Mouse (Mus musculus) olfactory bulb, adult 2 months (tissue): ENCODE measurements around the gene Ndufb8. TPM values are rescaled to one million over a fixed set of nuclear protein-coding genes. Genes with fewer than 3 reads are reported as not detected.

ENCODE experiments used
- H3K27ac ChIP-seq: fragments of 200-500 bp; 2 replicates; pipeline ENCODE4 v1.5.1; 2012; ENCODE audit warnings: low read depth, low read length; ENCODE audit not compliant: insufficient read depth
- H3K4me1 ChIP-seq: fragments of 200-500 bp; 2 replicates; pipeline ENCODE4 v1.6.1; 2012; ENCODE audit warnings: low read length; ENCODE audit not compliant: control insufficient read depth, insufficient read depth
- H3K4me3 ChIP-seq: fragments of 200-500 bp; 2 replicates; pipeline ENCODE4 v1.5.1; 2012; ENCODE audit warnings: mild to moderate bottlenecking, low read depth, low read length, moderate library complexity; ENCODE audit not compliant: insufficient read depth
- CTCF ChIP-seq: fragments of 200-500 bp; IDR thresholded peaks from 2 replicates; pipeline ENCODE4 v1.5.1; 2012; ENCODE audit warnings: low read depth, mild to moderate bottlenecking, low read length, moderate library complexity; ENCODE audit not compliant: insufficient read depth
- POLR2A ChIP-seq: fragments of 200-500 bp; IDR thresholded peaks from 2 replicates; pipeline ENCODE4 v1.6.1; 2012; ENCODE audit warnings: mild to moderate bottlenecking, low read depth, low read length, moderate library complexity; ENCODE audit not compliant: insufficient read depth
- WGBS: fragments of 180-500 bp; shearing (Covaris S2); methylation state at CpG from one replicate; pipeline ENCODE4 v1.1.7; 2018; 5-methylcytosine and 5-hydroxymethylcytosine counted together
- polyA plus RNA-seq: library from polyadenylated mRNA; stranded (reverse); fragments of >200 nt; gene quantifications from 2 replicates; pipeline ENCODE4 v1.2.4, GENCODE M21; 2012; ENCODE audit warnings: low replicate concordance; ENCODE audit not compliant: missing spikeins, insufficient read depth, insufficient read length

The Ndufb8 gene
- polyA plus RNA-seq, 1 experiment = not detected

DNA sequence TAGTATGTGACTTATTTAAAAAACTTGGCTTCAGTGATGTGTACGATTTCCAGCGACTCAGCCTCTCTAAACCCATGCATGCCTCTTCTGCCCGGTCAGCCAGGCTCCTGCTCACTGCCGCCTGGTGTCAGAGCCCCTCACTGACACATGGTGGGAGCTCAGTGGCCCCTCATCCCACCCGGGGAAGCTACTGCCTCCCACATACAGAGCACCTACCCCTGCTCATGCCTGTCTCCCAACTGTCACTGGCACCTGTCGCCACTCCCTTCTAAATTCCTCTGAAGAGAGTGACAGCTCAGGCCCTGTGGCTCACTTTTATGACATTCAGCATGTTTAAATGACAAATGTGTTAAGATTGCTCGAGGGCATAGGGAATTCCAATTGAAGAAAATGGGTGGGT, 21.0 kb upstream of the Ndufb8 start:
- Histone ChIP-seq H3K27ac (no peak overlapping the region), H3K4me1 (no peaks in the 10 kb centered on the region), H3K4me3 (no peak overlapping the region)
- TF ChIP-seq CTCF (no peak), POLR2A (no peak)
- WGBS = 78% methylated on average over 7 of the region's 7 CpGs

DNA sequence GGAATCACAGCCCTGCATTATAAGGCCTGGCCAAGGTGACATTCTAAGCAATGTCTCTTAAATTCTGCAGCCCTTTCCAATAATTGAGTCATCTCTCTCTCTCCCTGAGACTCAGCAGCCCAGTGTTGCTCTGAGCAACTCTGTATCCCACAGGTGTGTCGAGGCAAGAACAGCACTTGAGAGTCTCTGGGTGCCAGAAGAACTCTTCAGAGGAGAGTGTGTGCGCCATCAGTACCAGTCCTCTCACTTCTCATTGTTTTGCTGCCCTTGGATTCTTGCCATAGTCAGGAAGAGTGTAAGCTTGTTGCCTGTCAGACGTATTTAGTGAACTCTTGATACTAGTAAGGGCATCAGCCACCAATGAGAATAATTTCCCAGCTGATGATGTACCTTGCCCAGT, 12.5 kb upstream of the Ndufb8 start:
- peaks cover 5% of the 10 kb centered on the region for H3K4me1 ChIP-seq
- 70% methylated on average over 3 of the region's 3 CpGs for WGBS
- no peak overlapping the region for H3K4me3 ChIP-seq
- H3K27ac ChIP-seq = no peak overlapping the region
- TF ChIP-seq POLR2A (no peak), CTCF (no peak)

DNA sequence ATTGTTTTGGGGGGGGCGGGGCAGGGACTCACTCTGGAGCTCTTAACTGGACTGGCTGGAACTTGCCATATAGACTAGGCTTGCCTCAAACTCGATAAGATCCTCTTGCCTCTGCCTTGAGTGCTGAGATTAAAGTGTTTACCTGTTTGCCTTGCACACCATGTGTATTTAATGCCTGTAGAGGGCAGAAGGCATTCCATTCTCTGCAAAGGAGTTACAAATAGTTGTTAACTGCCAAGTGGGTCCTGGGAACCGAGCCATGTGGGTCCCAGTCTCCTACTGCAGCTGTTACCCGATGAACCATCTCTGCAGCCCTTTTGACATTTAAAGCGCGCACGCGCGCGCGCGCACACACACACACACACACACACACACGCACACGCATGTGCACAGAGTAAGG, 8.8 kb upstream of the Ndufb8 start:
- TF ChIP-seq POLR2A (no peak), CTCF (no peak)
- peaks cover 5% of the 10 kb centered on the region for H3K4me1 ChIP-seq
- no peak overlapping the region for H3K27ac ChIP-seq
- H3K4me3 ChIP-seq = no peak overlapping the region
- WGBS = 68% methylated on average over 14 of the region's 14 CpGs

DNA sequence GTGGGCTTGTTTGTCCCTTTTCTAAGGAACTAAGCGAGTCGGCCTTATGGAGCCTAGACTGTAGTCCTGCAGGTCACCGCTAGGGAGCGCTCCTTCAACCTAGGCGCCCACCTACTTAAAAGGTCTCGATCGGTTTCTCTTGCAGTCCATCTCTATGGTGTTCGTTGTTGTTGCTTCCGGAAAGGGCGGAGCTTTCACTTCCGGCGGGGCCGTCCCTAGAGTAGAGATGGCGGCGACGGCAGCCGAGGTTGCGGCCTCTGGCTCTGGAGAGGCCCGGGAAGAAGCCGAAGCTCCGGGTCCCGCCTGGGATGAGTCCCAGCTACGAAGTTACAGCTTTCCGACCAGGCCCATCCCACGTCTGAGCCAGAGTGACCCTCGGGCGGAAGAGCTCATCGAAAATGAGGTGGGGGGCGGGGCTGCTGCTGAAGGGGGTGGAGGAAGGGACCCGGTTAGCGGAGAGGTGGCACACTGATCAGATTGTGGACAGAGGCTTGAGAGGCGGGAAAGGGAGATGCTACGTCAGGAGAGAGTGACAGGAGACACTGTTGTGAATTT, 7.5 kb upstream of the Ndufb8 start, which contains the start of gene Hif1an:
Gene Hif1an (plus strand): TSS at position 199 of the 555 bp plus-strand sequence.
- Histone ChIP-seq H3K4me1 (peaks cover 5% of the 10 kb centered on the region), H3K4me3 (peak within 1 kb of the TSS; percentile 73), H3K27ac (no peak within 1 kb of the TSS; the same call in 1 of the 2 replicates)
- WGBS = under 1% methylated on average over 33 of the region's 33 CpGs
- peak; percentile 71 for TF ChIP-seq CTCF
- TF ChIP-seq POLR2A = peak; percentile 84

DNA sequence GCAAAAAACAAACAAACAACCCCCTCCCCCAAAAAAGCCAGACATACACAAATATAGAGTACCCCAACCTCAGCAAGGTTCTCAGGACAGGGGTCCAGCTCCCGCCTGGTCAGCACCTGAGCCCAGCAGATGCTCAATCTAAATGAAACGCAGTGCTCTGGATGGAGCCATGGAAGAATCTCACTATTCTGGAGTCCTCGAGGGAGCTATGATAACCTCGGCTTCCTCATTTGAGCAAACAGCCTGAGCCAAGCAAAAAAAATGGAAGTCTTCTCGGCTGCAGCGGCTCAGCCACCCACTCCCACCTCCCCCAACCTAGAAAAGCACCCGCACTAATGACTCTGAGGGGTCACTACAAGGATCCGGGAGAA, 765 bp downstream of the Ndufb8 start:
- peaks cover 5% of the 10 kb centered on the region; the same call in 1 of the 2 replicates for H3K4me1 ChIP-seq
- TF ChIP-seq POLR2A (no peak), CTCF (no peak)
- peak overlapping the region; percentile 79 for H3K4me3 ChIP-seq
- WGBS = under 1% methylated on average over 8 of the region's 8 CpGs
- H3K27ac ChIP-seq = no peak overlapping the region

DNA sequence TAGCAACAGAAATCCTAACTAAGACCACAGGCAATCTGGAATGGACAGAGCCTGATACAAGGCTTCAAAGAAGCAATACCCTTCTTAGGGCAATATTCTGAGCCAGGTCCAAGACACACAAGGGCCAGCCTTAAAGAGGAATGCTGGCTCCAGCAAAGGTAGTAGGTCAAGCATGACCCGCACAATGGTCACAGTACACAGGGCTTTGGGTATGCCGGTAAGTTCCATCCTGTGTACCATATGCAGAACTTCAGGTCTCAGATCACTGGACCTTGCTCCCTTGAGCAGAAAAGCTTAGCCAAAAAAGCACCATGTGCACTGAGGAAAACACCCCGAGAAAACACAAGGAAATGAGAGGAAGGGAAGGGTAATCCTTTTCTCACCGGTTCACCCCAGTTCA, 2.0 kb downstream of the Ndufb8 start:
- peaks cover 5% of the 10 kb centered on the region; the same call in 1 of the 2 replicates for H3K4me1 ChIP-seq
- 91% methylated on average over 4 of the region's 4 CpGs for WGBS
- no peak overlapping the region for H3K4me3 ChIP-seq
- TF ChIP-seq POLR2A (no peak), CTCF (no peak)
- H3K27ac ChIP-seq = no peak overlapping the region

DNA sequence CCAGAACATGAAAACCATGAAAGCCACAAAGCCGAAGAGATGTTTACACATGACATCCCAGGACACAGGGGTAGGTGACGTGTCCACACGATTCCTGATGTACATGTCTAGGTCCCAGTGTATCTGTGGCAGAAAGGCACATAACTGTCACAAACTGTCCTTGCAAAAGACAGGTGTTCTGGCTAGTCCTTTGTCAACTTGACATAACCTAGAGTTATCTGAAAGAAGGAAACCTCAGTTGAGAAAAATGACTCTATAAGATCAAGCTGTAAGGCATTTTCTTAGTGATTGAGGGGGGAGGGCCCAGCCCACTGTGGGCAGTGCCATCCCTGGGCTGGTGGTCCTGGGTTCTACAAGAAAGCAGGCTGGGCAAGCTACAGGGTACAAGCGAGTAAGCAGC, 2.5 kb downstream of the Ndufb8 start, which contains the start of gene Gm20538:
Gene Gm20538 (minus strand): TSS at position 101 of the 400 bp plus-strand sequence.
- Histone ChIP-seq H3K4me1 (peaks cover 5% of the 10 kb centered on the region; the same call in 1 of the 2 replicates), H3K4me3 (no peak within 1 kb of the TSS), H3K27ac (no peak within 1 kb of the TSS)
- WGBS = 97% methylated on average over 4 of the region's 4 CpGs
- TF ChIP-seq POLR2A (no peak), CTCF (no peak)

DNA sequence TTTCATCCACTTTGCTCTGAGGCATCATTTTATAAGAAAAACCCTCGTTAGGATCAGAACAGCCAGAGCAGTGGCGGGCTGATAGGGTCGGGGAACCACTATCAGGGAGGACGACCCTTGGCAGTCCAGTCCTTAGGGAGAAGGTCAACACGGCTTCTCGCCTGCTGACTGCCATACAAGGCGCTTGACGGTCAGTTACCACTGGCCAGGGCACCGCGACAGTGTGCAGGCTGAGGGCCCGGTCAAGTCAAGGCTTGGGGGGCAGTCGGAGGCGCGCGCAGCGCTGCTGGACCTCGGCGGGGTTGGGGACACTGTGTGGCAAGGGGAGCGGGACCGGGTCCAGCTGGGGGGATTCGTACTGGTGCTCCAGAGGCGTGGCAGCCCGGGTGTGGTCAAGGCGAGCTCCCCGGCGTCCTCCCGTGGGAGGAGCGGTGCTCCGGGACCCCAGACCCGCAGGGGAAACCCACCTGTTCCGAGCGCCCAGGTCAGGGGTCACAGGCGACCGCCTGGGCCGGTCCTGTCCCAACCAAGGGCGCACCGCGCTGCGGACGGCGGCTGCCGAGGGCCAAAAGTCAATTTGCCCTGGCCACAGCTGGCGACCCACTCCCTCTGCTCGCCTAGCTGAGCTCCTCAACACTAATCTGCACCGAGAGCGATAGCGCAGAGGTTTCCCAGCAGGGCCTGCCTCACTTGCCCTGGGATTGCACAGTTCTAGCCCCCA, 9.8 kb downstream of the Ndufb8 start, which contains the start of gene Sec31b:
Gene Sec31b (minus strand): TSS at position 544 of the 721 bp plus-strand sequence.
- Histone ChIP-seq H3K27ac (no peak within 1 kb of the TSS), H3K4me3 (peak within 1 kb of the TSS; percentile 46), H3K4me1 (peaks cover 6% of the 10 kb centered on the region)
- 4% methylated on average over 47 of the region's 47 CpGs for WGBS
- TF ChIP-seq CTCF = no peak
- TF ChIP-seq POLR2A = no peak

DNA sequence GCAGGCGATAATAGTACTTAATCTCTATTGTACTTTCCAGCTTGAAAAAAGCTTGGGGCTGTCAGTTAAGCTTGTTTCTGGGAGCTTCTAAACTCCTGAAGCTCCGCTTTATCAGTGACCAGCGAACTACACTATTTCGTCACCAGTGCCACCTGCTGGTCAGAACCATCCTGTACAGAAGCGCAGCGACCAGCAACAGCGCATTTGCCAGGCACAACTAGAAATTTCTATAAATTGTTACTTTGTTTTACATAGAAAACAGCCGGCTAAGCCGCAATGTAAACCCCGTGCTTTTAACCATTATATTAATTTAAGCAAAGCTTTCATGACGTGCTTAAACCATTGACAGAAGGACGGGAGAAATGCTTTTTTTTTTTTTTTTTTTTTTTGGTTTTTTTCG, 10.5 kb downstream of the Ndufb8 start:
- 2% methylated on average over 13 of the region's 13 CpGs for WGBS
- peaks cover 6% of the 10 kb centered on the region for H3K4me1 ChIP-seq
- H3K4me3 ChIP-seq = no peak overlapping the region
- H3K27ac ChIP-seq = no peak overlapping the region
- no peak for TF ChIP-seq POLR2A
- TF ChIP-seq CTCF = peak; percentile 44

DNA sequence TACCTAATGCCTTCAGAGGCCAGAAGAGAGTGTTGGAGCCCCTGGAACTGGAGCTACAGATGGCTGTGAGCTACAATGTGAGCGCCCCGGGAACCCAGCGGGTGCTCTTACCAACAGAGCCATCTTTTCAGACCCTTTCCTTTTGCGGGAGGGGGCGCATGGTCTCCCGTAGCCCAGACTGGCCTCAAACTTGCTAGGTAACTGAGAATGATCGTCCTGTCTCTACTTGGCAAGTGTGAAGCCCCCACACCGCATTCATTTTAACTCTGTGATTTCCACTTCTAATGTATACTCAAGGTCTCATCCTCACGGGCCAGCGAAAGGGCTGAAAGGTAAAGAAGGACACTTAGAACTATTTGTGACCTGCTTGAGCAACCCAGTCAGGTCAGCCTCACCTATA, 10.9 kb downstream of the Ndufb8 start:
- H3K4me3 ChIP-seq = no peak overlapping the region
- H3K27ac ChIP-seq = no peak overlapping the region
- WGBS = 55% methylated on average over 10 of the region's 10 CpGs
- peaks cover 6% of the 10 kb centered on the region for H3K4me1 ChIP-seq
- TF ChIP-seq CTCF (no peak), POLR2A (no peak)
